Mouse (Mus musculus) spleen, postnatal 10 days (tissue): ENCODE data around the gene Ergic1.

Source experiments
- DNase-seq, 2 experiments: peaks; one replicate each; pipeline ENCODE4 v3.0.0; 2021 to 2022; ENCODE audit warnings: low spot score in 2 of 2

The Ergic1 gene

GRCm38 (mm10) chr17:26561290-26561640 is at the start of gene Ergic1:
TSS of gene Ergic1 (plus strand) at chr17:26561489.
- peak; percentile 70 to 91 for DNase-seq

DNA sequence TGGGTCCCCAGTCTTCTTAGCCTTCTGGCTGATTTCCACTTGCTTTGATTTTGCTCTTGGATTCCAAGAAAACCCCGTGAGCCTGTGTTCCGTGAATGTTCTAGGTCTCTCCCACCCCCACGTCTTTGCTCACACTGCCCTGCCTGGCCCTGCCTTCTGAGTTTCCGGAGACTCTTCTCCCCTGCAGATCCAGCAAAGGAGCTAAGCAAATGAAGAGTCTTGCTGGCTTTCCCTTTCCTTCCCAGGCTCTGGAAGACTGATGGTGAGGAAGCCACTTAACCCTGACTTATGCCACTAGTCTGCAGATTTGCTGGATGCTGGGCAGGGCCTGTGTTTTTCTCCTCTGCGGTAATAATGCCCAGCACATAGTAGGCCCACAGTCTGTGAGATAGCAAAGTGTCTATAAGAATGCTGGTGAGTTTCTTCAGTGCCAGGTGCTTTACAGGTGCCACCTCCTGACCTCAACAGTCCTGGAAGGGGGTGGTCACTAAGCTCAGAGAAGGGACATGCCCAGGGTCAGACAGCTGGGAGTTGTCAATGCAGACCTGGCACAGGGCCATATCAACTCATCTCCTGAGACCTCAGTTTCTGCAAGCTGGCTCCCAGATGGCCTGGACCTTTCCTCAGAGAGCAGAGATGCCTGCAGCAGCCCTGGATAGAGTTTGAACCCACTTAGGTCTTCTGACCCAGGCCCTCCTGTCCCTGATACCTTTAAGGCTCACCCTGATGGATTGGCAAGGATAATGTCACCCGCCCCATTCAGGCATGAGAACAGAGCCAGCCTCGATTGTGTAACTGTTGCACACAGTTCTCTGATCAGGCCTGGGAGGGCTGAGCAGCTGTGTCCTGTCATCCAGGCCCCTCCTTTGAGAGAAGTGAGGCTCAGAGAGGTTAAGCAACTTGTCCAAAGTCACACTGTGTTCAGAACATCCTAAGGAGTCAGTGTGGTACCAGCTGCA is 49.2 kb upstream of the Ergic1 start:
- peak; percentile 48 to 58 for DNase-seq

DNA sequence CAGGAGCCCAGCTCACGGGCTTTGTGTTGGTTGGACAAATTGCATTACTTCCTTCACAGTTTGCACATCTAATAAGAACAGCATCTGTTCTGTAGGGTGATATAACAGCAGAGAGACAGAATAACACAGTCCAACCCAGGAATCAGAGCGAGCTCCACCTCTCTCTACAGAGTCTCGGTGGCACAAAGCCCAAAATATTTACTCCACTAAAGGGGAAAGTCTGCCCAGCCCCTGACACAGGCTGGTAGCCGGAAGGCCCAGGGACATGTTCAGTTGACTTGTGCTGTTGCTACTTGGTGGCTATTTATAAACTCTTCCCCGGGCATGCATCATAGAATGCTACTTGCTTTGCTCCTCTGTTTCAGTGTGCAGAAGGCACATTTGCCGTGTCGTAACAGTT is 48.3 kb upstream of the Ergic1 start:
- no peak for DNase-seq

DNA sequence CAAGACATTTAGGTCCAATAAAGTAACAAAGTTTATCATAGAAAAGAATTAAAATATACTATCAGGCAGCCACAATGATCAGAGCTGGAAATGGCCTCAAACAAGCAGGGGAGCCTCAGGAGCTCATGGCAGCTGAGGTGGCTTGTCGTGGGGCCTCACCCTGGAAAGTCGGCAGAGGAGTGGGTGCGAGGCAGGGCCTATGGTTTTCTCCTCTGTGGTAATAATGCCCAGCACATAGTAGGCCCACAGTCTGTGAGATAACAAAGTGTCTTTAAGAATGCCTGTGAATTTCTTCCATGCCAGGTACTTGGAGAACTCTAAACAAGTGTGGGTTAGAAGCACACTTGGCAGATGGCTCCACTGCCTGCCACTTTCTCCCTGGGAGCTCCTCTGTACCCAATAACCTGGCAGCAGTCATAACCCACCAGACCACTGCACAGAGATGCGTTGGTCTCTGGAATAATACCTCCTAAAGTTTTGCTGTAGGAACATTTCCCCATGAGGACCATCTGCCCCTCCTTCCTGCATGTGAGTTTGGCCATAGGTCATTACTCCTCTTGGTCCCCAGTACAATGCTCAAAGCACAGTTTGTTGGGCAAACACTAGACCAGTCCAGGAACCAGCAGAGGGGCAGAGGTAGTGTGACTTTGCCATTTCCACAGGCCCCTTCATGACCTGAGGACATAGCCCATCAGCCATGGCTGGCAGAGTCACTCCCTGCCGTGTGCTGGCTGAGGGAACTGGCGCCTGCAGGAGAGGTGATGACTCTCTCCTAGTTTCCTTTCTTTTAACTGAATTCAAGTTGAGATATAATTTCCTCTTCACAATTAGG is 47.6 kb upstream of the Ergic1 start:
- peak in 1 of 2 experiments; percentile 53 for DNase-seq

DNA sequence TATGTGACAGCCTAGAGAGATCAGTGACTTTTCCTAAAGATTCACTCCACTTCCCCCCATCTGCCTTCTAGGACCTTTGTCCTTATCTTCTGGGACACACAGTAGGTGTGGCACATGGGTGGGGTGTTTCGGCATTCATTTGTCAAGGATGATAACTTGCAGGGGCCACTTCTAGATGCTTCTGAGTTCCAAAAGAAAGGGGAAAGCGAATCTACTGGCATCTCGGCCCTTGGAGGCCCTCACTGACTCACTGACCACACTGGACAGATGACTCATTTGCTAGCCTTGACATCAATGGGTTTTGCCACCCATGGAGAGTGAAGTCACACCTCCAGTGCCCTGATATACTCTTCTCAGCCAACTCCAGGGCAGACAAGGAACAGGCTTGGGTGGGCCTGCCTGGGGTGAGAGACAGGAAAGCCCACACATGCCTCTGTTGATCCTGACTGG is 46.7 kb upstream of the Ergic1 start:
- DNase-seq, result peak; percentile 67 to 69

- DNase-seq, result no peak
Measured at GRCm38 (mm10) chr17:26515675-26516074, 45.6 kb upstream of the Ergic1 start.

DNA sequence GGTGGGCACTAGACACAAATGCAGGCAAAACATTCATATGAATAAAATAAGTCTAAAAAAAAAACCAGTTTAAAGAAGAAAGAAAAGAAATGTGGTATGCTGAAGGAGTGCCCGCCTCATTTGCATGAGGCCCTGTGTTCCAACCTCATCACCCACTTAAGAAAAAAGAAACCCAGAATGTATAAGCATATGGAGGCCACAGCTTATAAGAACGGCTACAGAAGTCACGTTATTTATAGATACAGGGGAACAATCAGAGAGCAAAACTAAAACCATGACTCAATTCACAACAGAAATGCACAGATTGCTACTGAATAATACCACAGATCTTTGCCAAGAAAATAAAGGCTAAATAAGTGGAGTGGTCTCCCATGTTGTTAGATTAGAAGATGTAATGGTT is 43.0 kb upstream of the Ergic1 start:
- DNase-seq, result no peak

- no peak for DNase-seq
Measured at GRCm38 (mm10) chr17:26522711-26523110, 38.6 kb upstream of the Ergic1 start.

DNA sequence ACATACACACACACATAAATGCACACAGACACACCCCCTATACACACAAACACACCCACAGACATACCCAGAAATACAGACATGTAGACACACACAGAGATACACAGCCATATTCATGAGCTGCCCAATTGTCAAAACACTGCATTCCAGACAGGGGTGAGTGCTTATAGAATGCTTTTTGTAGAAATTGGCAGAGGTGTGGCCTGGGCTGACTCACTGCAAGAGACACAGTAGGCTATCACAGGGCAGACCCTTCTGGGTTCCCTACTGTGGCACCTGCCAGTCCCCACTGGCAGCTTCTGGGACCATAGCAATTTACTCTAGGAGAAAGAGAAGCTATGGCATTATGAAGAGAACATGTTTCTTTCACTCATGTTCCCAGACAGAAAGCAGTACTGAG is 37.0 kb upstream of the Ergic1 start:
- no peak for DNase-seq

- DNase-seq, result no peak
Measured at GRCm38 (mm10) chr17:26524801-26525200, 36.5 kb upstream of the Ergic1 start.

GRCm38 (mm10) chr17:26525316-26525715 is 36.0 kb upstream of the Ergic1 start:
- DNase-seq, result no peak

DNA sequence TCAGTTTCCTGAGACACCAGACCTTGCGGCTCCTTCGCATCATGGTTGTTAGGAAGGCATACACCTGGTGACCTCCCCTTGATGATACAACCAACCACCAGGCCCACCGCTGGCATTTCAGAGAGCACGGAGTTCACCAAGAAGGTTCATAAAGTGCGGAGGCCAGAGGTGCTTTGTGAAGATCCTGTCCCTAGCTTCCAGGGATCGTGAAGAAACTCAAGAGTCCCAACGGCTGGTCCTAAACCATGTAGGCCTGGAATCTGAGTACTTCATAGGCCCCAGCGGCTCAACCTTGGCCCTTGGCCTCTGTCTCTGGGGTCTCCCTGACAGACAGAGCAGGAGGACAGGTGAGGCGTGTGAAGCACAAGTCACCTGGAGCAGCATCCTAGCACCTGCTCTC is 34.0 kb upstream of the Ergic1 start:
- DNase-seq, result no peak

DNA sequence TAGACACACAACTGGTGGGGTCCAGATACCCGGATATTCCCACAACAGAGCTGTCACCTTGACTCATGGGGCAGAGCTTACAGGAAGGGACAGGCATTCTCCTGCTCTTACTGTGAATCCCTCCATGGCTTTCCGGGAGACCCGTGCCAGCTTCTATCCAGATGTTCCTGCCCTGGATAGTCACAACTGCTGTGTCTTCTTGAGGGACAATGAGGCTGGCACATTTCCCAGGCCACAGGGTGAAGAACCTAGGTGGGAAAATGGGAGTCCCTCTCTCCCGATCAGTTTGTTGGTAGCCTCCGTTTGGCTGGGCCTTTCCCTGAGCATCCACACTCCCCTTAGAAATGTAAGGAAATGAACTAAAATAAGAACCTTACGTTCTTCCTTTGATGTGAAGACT is 32.5 kb upstream of the Ergic1 start:
- DNase-seq, result no peak

GRCm38 (mm10) chr17:26529791-26530241 is 31.5 kb upstream of the Ergic1 start:
- no peak for DNase-seq

DNA sequence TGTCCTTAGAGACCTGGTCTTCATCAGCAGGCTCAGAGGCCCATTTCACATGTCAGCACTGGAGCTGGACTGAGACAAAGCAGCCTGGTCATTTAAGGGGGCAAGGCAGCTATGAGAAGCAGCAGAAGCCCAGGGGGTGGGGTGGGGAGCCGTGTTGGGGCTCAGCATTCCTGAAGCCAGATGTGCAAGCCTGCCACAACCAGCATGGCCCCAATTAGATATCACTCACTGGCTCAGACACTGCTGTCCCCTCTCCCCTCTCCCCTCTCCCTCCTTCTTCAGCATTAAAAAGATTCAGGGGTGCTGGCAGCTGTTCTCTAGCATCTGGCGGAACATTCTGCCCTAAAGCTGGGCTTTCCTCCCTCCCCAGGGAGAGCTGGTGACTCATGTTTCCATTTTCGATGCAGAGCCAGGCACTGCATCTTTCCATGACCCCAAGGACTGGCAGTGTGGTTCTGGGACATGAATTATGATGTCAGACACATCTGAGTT is 30.7 kb upstream of the Ergic1 start:
- DNase-seq, result no peak

- peak in 1 of 2 experiments; percentile 7 for DNase-seq
Measured at GRCm38 (mm10) chr17:26531395-26532027, 29.8 kb upstream of the Ergic1 start.

GRCm38 (mm10) chr17:26532476-26533045 is 28.7 kb upstream of the Ergic1 start:
- peak in 1 of 2 experiments; percentile 52 for DNase-seq

DNA sequence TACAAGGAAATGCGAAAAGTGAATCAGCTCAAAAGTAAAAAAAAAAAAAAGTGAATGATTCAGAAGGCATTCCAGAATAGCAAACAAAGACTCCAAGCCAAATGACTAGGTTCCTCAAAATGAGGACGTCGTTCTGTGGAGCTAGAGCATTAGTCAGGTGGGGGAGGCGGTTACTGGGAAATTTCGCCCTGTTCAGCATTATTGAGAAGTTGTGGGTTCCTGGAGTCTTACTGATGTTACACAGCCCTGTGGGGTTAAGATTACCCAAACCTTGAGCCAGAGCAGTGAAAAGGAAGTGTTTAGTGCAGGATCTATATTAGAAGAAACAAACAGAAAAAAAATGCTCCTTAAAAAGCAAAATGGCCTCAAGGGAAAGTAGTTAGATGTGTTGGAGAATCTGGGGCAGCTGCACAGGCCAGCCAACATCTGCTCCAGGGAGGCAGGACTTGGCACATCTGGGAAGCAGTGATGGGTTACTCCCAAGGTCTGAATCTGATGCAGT is 27.4 kb upstream of the Ergic1 start:
- no peak for DNase-seq

- DNase-seq, result no peak
Measured at GRCm38 (mm10) chr17:26534695-26535094, 26.6 kb upstream of the Ergic1 start.

DNA sequence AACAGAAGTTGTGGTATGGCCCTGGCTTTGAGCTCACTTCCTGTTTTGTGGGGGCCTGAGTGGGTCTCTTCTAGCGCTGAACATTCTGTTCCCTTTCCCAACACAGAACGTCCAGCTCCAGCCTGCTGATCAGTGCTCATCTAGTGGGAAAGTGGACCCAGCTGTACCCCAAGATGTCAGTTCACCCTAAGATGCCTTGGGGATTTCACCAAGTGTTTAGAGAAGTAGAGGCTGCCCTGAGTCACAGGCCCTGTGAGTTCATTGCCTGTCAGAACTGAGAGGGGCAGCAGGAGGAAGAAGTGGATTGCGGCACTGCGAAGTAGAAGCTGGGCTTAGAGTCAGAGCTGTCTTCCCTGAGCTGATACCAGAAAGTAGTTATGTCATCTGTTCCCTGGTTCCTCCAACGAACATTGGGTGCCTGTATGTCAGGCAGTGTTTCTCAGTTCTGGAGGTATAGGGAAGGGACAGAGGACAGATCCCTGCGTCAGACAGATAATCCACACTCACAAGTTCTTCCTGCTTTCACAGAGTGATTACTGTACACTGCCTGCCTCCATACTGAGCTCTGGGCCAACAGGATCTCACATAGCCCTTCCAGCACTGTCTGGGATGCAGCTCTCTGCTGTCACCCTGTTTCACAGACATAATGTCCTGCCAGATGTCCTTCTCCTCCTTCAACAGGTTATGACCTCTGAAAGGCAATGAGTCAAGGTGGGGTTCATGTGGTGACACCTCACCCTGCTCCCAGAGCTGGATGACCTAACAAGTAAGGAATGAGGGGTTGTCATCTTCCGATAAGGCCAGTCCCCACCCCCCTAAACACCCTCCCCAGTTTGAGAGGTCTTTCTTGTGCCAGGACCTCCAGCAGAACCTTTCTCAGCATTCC is 25.8 kb upstream of the Ergic1 start:
- DNase-seq, result peak; percentile 38 to 45
